Mouse (Mus musculus): ENCODE measurements around the gene Mtf2. TPM values are rescaled to one million over a fixed set of nuclear protein-coding genes. Genes with fewer than 3 reads are reported as not detected.
A peak's percentile ranks its signal among the peaks of the same experiment; 100 is the strongest.
"Not testable (repeated sequence)": the region's sequence is repeated elsewhere in the genome, so short reads cannot be mapped to it uniquely, and the experiment has no call there.

Mtf2 gene
- 132 and 141 TPM in 2 replicates for polyA plus RNA-seq (2016; fragmentation: Nextera tagmentation; extraction: Ambion mirVana)

GRCm38 (mm10) chr5:108065465-108066411 is at the start of gene Mtf2:
Gene Mtf2, plus strand, starts transcription at chr5:108065674.
- ATAC-seq (ENCODE audit: low FRiP score, low read depth): peak; percentile 96
- under 1% methylated on average over 59 of the region's 59 CpGs for WGBS
- peak within 1 kb of the TSS; percentile 98 for H3K9ac ChIP-seq (replicated peaks)
- H3K4me3 ChIP-seq: peak within 1 kb of the TSS; percentile 91
- peaks cover 18% of the 10 kb centered on the region for H3K36me3 ChIP-seq
- H3K4me2 ChIP-seq (replicated peaks): peak within 1 kb of the TSS; percentile 58
- H3K27me3 ChIP-seq: no peaks in the 10 kb centered on the region
- H3K4me1 ChIP-seq: peaks cover 9% of the 10 kb centered on the region
- no peaks in the 10 kb centered on the region for H3K9me3 ChIP-seq
- peak within 1 kb of the TSS; percentile 96 for H3K27ac ChIP-seq (replicated peaks)

DNA sequence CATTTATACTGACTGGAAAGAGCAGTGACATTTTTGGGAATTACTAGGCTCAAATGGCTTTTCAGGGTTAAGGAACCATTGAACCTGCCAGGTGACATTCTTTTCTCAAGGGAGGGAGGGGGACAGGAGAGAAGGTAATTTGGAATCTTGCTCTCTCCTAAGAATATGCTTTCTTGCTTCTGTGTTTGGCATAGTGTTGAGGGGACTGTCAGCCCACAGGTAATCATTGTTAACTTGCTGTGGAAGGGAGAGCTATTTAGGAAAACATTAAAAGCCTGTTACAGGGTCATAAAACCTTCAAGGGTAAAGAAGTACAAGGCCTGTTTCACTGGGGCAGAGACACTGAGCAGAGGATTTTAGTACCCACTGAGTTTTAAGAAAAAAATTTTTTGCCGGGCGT is 48.2 kb upstream of the Mtf2 start:
- no peaks in the 10 kb centered on the region for H3K27me3 ChIP-seq
- no peak overlapping the region for H3K9ac ChIP-seq (replicated peaks)
- no peaks in the 10 kb centered on the region for H3K36me3 ChIP-seq
- WGBS: 93% methylated on average over 2 of the region's 2 CpGs
- no peak overlapping the region for H3K4me3 ChIP-seq
- H3K27ac ChIP-seq (replicated peaks): no peak overlapping the region
- ATAC-seq (ENCODE audit: low FRiP score, low read depth): no peak
- H3K4me2 ChIP-seq (replicated peaks): no peak overlapping the region
- H3K4me1 ChIP-seq: no peaks in the 10 kb centered on the region
- no peaks in the 10 kb centered on the region for H3K9me3 ChIP-seq

- 28% methylated on average over 2 of the region's 2 CpGs for WGBS
- H3K36me3 ChIP-seq: no peaks in the 10 kb centered on the region
- H3K4me1 ChIP-seq: no peaks in the 10 kb centered on the region
- no peaks in the 10 kb centered on the region for H3K27me3 ChIP-seq
- H3K4me2 ChIP-seq (replicated peaks): no peak overlapping the region
- no peak overlapping the region for H3K4me3 ChIP-seq
- no peak overlapping the region for H3K9ac ChIP-seq (replicated peaks)
- ATAC-seq (ENCODE audit: low FRiP score, low read depth): no peak
- no peak overlapping the region for H3K27ac ChIP-seq (replicated peaks)
- no peaks in the 10 kb centered on the region for H3K9me3 ChIP-seq
These were observed 46.1 kb upstream of the Mtf2 start for GRCm38 (mm10) chr5:108019367-108019766.

DNA sequence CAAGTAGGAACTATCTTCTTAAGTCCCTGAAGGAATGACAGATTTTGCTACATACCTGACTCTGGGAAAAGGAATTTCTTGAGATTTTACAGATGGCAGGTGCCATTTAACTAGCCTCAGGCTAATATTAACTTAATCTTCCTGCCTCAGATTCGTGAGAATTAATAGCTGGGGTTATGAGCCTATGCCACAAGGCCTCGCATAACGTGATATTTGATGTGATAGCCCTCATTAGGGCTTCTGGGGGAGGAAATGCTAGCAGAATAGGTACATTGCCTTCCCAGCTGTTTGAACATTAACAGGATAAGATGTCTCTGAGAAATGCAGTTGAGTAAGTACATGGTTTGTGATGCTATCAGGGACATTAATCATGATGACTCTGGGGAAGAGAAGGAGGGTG is 44.1 kb upstream of the Mtf2 start:
- H3K4me1 ChIP-seq: no peaks in the 10 kb centered on the region
- WGBS: 85% methylated on average over 3 of the region's 3 CpGs
- H3K27me3 ChIP-seq: no peaks in the 10 kb centered on the region
- no peak for ATAC-seq (ENCODE audit: low FRiP score, low read depth)
- H3K4me3 ChIP-seq: no peak overlapping the region
- no peaks in the 10 kb centered on the region for H3K9me3 ChIP-seq
- no peak overlapping the region for H3K27ac ChIP-seq (replicated peaks)
- no peak overlapping the region for H3K9ac ChIP-seq (replicated peaks)
- no peaks in the 10 kb centered on the region for H3K36me3 ChIP-seq
- no peak overlapping the region for H3K4me2 ChIP-seq (replicated peaks)

GRCm38 (mm10) chr5:108028230-108028629 is 37.2 kb upstream of the Mtf2 start:
- H3K27me3 ChIP-seq: no peaks in the 10 kb centered on the region
- no peaks in the 10 kb centered on the region for H3K4me1 ChIP-seq
- no peaks in the 10 kb centered on the region for H3K36me3 ChIP-seq
- no peak overlapping the region for H3K9ac ChIP-seq (replicated peaks)
- 93% methylated on average over 4 of the region's 4 CpGs for WGBS
- no peak overlapping the region for H3K4me2 ChIP-seq (replicated peaks)
- H3K27ac ChIP-seq (replicated peaks): no peak overlapping the region
- H3K4me3 ChIP-seq: no peak overlapping the region
- no peaks in the 10 kb centered on the region for H3K9me3 ChIP-seq
- no peak for ATAC-seq (ENCODE audit: low FRiP score, low read depth)

GRCm38 (mm10) chr5:108028797-108029536 is 36.5 kb upstream of the Mtf2 start:
- H3K9ac ChIP-seq (replicated peaks); H3K36me3 ChIP-seq; ATAC-seq (ENCODE audit: low FRiP score, low read depth); H3K27ac ChIP-seq (replicated peaks); H3K4me2 ChIP-seq (replicated peaks); H3K9me3 ChIP-seq; H3K4me3 ChIP-seq; H3K4me1 ChIP-seq; H3K27me3 ChIP-seq: not testable (repeated sequence)
- WGBS: 90% methylated on average over 7 of the region's 7 CpGs

GRCm38 (mm10) chr5:108029968-108030367 is 35.5 kb upstream of the Mtf2 start:
- no peaks in the 10 kb centered on the region for H3K9me3 ChIP-seq
- H3K4me1 ChIP-seq: no peaks in the 10 kb centered on the region
- no peaks in the 10 kb centered on the region for H3K27me3 ChIP-seq
- ATAC-seq (ENCODE audit: low FRiP score, low read depth): no peak
- no peak overlapping the region for H3K9ac ChIP-seq (replicated peaks)
- H3K36me3 ChIP-seq: no peaks in the 10 kb centered on the region
- WGBS: 75% methylated on average over 2 of the region's 2 CpGs
- no peak overlapping the region for H3K27ac ChIP-seq (replicated peaks)
- H3K4me3 ChIP-seq: no peak overlapping the region
- H3K4me2 ChIP-seq (replicated peaks): no peak overlapping the region

- H3K27ac ChIP-seq (replicated peaks): no peak overlapping the region
These were observed 34.2 kb upstream of the Mtf2 start for GRCm38 (mm10) chr5:108031267-108031666.

GRCm38 (mm10) chr5:108034194-108034593 is 31.3 kb upstream of the Mtf2 start:
- no peak overlapping the region for H3K4me3 ChIP-seq
- no peak for ATAC-seq (ENCODE audit: low FRiP score, low read depth)
- H3K27me3 ChIP-seq: no peaks in the 10 kb centered on the region
- H3K9ac ChIP-seq (replicated peaks): no peak overlapping the region
- no peaks in the 10 kb centered on the region for H3K9me3 ChIP-seq
- H3K4me1 ChIP-seq: no peaks in the 10 kb centered on the region
- WGBS: 33% methylated on average over 4 of the region's 4 CpGs
- H3K4me2 ChIP-seq (replicated peaks): no peak overlapping the region
- no peak overlapping the region for H3K27ac ChIP-seq (replicated peaks)
- H3K36me3 ChIP-seq: no peaks in the 10 kb centered on the region

More at GRCm38 (mm10) chr5:108031267-108031666, 34.2 kb upstream of the Mtf2 start:
- H3K4me3 ChIP-seq: no peak overlapping the region
- no peaks in the 10 kb centered on the region for H3K9me3 ChIP-seq
- no peak for ATAC-seq (ENCODE audit: low FRiP score, low read depth)
- H3K36me3 ChIP-seq: no peaks in the 10 kb centered on the region
- no peak overlapping the region for H3K9ac ChIP-seq (replicated peaks)
- H3K27me3 ChIP-seq: no peaks in the 10 kb centered on the region
- H3K4me1 ChIP-seq: no peaks in the 10 kb centered on the region
- H3K4me2 ChIP-seq (replicated peaks): no peak overlapping the region
- 93% methylated on average over 4 of the region's 4 CpGs for WGBS

- H3K4me2 ChIP-seq (replicated peaks): no peak overlapping the region
- ATAC-seq (ENCODE audit: low FRiP score, low read depth): no peak
- no peaks in the 10 kb centered on the region for H3K4me1 ChIP-seq
- H3K36me3 ChIP-seq: no peaks in the 10 kb centered on the region
- H3K9me3 ChIP-seq: no peaks in the 10 kb centered on the region
- no peak overlapping the region for H3K4me3 ChIP-seq
- H3K9ac ChIP-seq (replicated peaks): no peak overlapping the region
- whole genome bisulfite sequencing: 56% methylated on average over 2 of the region's 2 CpGs
- no peak overlapping the region for H3K27ac ChIP-seq (replicated peaks)
- H3K27me3 ChIP-seq: no peaks in the 10 kb centered on the region
These were observed 30.0 kb upstream of the Mtf2 start for GRCm38 (mm10) chr5:108035523-108035922.

- no peak for ATAC-seq (ENCODE audit: low FRiP score, low read depth)
- Histone ChIP-seq H3K27ac (replicated peaks) (no peak overlapping the region), H3K36me3 (no peaks in the 10 kb centered on the region), H3K4me3 (no peak overlapping the region), H3K9ac (replicated peaks) (no peak overlapping the region), H3K9me3 (no peaks in the 10 kb centered on the region), H3K4me1 (no peaks in the 10 kb centered on the region), H3K27me3 (no peaks in the 10 kb centered on the region), H3K4me2 (replicated peaks) (no peak overlapping the region)
- 73% methylated on average over 5 of the region's 5 CpGs for WGBS
These were observed 23.4 kb upstream of the Mtf2 start for GRCm38 (mm10) chr5:108042061-108042460.

DNA sequence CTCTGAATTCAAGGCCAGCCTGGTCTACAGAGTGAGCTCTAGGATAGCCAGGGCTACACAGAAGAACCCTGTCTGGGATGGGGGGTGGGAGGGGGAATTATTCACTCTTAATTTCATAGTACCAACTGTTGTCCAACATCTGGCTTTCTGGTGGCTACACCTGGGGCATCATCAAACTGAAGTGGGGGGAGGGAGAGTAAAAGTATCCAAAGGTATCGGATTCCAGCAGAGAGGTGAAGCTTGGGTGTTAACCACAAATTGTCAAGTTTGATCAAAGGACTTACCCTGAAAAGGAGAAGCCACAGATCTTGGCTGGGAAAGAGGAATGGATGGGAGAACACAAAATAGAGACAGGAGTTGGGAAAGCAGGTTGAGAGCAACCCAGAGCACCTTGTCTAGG is 21.6 kb upstream of the Mtf2 start:
- Histone ChIP-seq H3K36me3 (no peaks in the 10 kb centered on the region), H3K27me3 (no peaks in the 10 kb centered on the region), H3K9me3 (no peaks in the 10 kb centered on the region), H3K4me2 (replicated peaks) (no peak overlapping the region), H3K9ac (replicated peaks) (no peak overlapping the region), H3K4me3 (no peak overlapping the region), H3K4me1 (no peaks in the 10 kb centered on the region), H3K27ac (replicated peaks) (no peak overlapping the region)
- ATAC-seq (ENCODE audit: low FRiP score, low read depth): no peak
- 70% methylated on average over 1 of the region's 1 CpGs for whole genome bisulfite sequencing
